Mouse (Mus musculus) spleen, adult 18-20 months (tissue): ENCODE data around the gene Olfr239.
"Not testable (repeated sequence)": the region's sequence is repeated elsewhere in the genome, so short reads cannot be mapped to it uniquely, and the experiment has no call there.

Source experiments
- DNase-seq, 2 experiments: peaks; one replicate each; pipeline ENCODE4 v3.0.0; 2022; ENCODE audit warnings: mixed read lengths in 2 of 2

Olfr239 gene

DNA sequence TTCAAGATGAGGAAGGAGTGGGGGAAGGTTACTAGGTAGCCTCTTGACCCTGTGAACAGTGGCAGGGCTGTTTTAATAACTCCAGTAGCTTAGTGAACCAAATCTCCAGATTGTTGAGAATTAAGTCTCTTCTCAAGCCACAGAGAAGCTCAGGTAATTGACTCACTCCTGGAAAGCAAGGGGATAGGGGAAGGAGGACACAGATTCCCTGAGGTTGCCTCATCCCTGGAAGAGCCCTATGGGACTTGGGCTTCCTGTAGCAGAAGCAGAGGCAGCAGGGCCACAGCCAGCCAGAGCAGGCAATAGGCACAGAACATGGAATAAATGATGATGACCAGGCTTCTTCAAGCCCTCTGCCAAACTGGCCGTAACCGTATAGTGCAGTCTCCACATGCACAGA lies at the start of gene Olfr239:
Gene Olfr239 (plus strand): TSS at position 301 of the 400 bp plus-strand sequence.
- DNase-seq: not testable (repeated sequence)

DNA sequence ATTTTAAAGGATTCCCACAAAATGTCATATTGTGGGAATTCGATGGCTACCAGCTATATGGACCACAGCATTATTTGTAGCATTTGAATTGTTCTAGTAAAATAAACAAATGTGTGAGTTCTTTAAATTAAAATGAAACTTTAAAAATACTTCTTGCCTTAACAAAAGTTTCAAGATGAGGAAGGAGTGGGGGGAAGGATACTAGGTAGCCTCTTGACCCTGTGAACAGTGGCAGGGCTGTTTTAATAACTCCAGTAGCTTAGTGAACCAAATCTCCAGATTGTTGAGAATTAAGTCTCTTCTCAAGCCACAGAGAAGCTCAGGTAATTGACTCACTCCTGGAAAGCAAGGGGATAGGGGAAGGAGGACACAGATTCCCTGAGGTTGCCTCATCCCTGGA lies 23.0 kb upstream of the Olfr239 start, which contains the start of gene Olfr55:
Gene Olfr55 (plus strand): TSS at position 301 of the 400 bp plus-strand sequence.
- DNase-seq: not testable (repeated sequence)

DNA sequence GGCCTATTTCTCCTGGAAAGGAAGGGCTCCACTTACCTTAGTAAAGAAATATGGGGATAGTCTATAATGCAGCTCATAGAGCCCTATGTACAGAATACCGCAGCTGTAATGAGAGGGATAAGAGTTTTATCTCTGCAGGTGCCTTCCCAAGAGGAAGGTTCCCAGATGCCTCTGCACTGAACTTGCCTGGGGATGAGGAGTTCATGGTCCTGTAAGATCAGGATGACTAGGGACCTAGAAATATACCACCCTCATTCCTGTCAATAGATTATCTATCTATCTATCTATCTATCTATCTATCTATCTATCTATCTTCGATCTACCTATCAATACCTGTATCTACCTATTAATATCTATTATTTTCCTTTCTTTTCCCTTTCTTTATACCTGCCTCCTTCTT lies 30.5 kb downstream of the Olfr239 start, which contains the start of gene Olfr1564:
Gene Olfr1564 (minus strand): TSS at position 101 of the 400 bp plus-strand sequence.
- DNase-seq: no peak

DNA sequence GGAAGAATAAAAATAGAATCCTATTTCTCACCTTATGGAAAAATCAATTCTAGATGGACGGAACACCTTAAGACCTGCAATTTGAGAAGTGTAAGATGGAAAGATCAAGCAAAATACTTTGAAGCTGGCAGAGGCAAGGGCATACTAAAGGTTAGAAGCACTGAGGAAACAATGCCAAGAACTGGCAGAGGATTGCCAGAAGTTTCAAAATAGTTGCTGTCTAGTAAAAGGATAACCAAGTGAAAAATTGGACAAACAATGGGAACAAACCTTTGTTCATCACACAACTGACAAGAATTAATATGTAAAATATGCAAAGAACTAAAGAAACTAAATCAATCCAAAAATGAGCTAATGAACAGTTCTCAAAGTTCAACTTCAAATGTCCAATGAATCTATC lies 45.5 kb downstream of the Olfr239 start:
- DNase-seq: not testable (repeated sequence)
